Mouse (Mus musculus) stomach, embryonic 14.5 days (tissue): ENCODE measurements around the gene Pank2. TPM values are rescaled to one million over a fixed set of nuclear protein-coding genes. Genes with fewer than 3 reads are reported as not detected.
A peak's percentile ranks its signal among the peaks of the same experiment; 100 is the strongest.

Source experiments
- microRNA-seq: library from miRNA; unstranded; fragments of <30 nt; microRNA quantifications from one replicate; pipeline ENCODE4, GENCODE M21; 2016
- polyA plus RNA-seq: library from polyadenylated mRNA; unstranded; fragments of >200 nt; fragmentation: Nextera tagmentation; extraction: Ambion mirVana; gene quantifications from 2 replicates; pipeline ENCODE4 v1.2.1, GENCODE M21; 2014

The Pank2 gene
- polyA plus RNA-seq, 1 experiment from 2014 or later, result 39.1 TPM

Small RNAs within 50 kb of the gene (microRNA-seq; reads per million reads assigned to microRNA genes)
- 60.6 reads per million, percentile 41 among the genes with 10 or more reads in this experiment for gene Mir103-2

Other genes starting within 250 kb of the Pank2 start
- gene Gfra4, start 219.4 kb upstream of the Pank2 start, polyA plus RNA-seq, result 23.8 and 24.4 TPM in 2 replicates
- 3.6 and 4.8 TPM in 2 replicates for gene Adam33, start 198.7 kb upstream of the Pank2 start, polyA plus RNA-seq
- 0.22 and 0.48 TPM in 2 replicates for gene Siglec1, start 175.7 kb upstream of the Pank2 start, polyA plus RNA-seq
- 12.3 and 14.2 TPM in 2 replicates for gene Hspa12b, start 135.2 kb upstream of the Pank2 start, polyA plus RNA-seq
- not detected in 2 replicates for gene Gm11037, start 129.0 kb upstream of the Pank2 start, polyA plus RNA-seq
- gene 1700037H04Rik, start 102.4 kb upstream of the Pank2 start, polyA plus RNA-seq, result 84.6 and 88.9 TPM in 2 replicates
- gene Cenpb, start 82.4 kb upstream of the Pank2 start, polyA plus RNA-seq, result 9.0 and 9.9 TPM in 2 replicates
- gene Cdc25b, start 75.5 kb upstream of the Pank2 start, polyA plus RNA-seq, result 58.0 and 63.4 TPM in 2 replicates
- gene Spef1, start 75.2 kb upstream of the Pank2 start, polyA plus RNA-seq, result 9.2 and 9.8 TPM in 2 replicates
- gene Ap5s1, start 55.4 kb upstream of the Pank2 start, polyA plus RNA-seq, result 27.0 TPM in 2 replicates
- 15.2 and 15.5 TPM in 2 replicates for gene Mavs, start 28.4 kb upstream of the Pank2 start, polyA plus RNA-seq
- gene Rnf24, start 90.4 kb downstream of the Pank2 start, polyA plus RNA-seq, result 4.4 and 5.6 TPM in 2 replicates
- 28.5 and 29.1 TPM in 2 replicates for gene Smox, start 229.0 kb downstream of the Pank2 start, polyA plus RNA-seq